Mouse (Mus musculus) ES-CJ7 (cell line): Measurements from ENCODE around the gene Sgsm2.
A peak's percentile ranks its signal among the peaks of the same experiment; 100 is the strongest.

Source experiments
- DNase-seq: peaks from one replicate; pipeline ENCODE4 v3.0.0; 2011; ENCODE audit warnings: low read depth, low spot score

The Sgsm2 gene

GRCm38 (mm10) chr11:74883098-74883497 lies 13.8 kb downstream of the Sgsm2 start:
- no peak for DNase-seq

- no peak for DNase-seq
Measured at GRCm38 (mm10) chr11:74881979-74882378, 14.9 kb downstream of the Sgsm2 start.

- DNase-seq = no peak
Measured at GRCm38 (mm10) chr11:74880999-74881398, 15.9 kb downstream of the Sgsm2 start.

- DNase-seq = peak; percentile 85
Measured at GRCm38 (mm10) chr11:74876801-74877200, 20.1 kb downstream of the Sgsm2 start.

GRCm38 (mm10) chr11:74874630-74875029 lies 22.2 kb downstream of the Sgsm2 start:
- DNase-seq = peak; percentile 33

- DNase-seq = no peak
Measured at GRCm38 (mm10) chr11:74870991-74871622, 25.8 kb downstream of the Sgsm2 start.

- DNase-seq = no peak
Measured at GRCm38 (mm10) chr11:74870544-74870943, 26.3 kb downstream of the Sgsm2 start.

GRCm38 (mm10) chr11:74869603-74870002 lies 27.3 kb downstream of the Sgsm2 start:
- DNase-seq = no peak

- DNase-seq = no peak
Measured at GRCm38 (mm10) chr11:74868046-74868760, 28.7 kb downstream of the Sgsm2 start.

- no peak for DNase-seq
Measured at GRCm38 (mm10) chr11:74867181-74867580, 29.7 kb downstream of the Sgsm2 start.

GRCm38 (mm10) chr11:74866640-74867039 lies 30.2 kb downstream of the Sgsm2 start:
- DNase-seq = no peak

GRCm38 (mm10) chr11:74865252-74865651 lies 31.6 kb downstream of the Sgsm2 start:
- DNase-seq = no peak

- DNase-seq = no peak
Measured at GRCm38 (mm10) chr11:74864421-74864820, 32.4 kb downstream of the Sgsm2 start.

- no peak for DNase-seq
Measured at GRCm38 (mm10) chr11:74863471-74863870, 33.4 kb downstream of the Sgsm2 start.

- DNase-seq = no peak
Measured at GRCm38 (mm10) chr11:74862129-74862528, 34.7 kb downstream of the Sgsm2 start.

- DNase-seq = no peak
Measured at GRCm38 (mm10) chr11:74857756-74858155, 39.1 kb downstream of the Sgsm2 start.

- no peak for DNase-seq
Measured at GRCm38 (mm10) chr11:74850998-74851661, 45.7 kb downstream of the Sgsm2 start.

- peak; percentile 90 for DNase-seq
Measured at GRCm38 (mm10) chr11:74847919-74848521, 48.8 kb downstream of the Sgsm2 start.

- DNase-seq = peak; percentile 83
Measured at GRCm38 (mm10) chr11:74845784-74846183, 51.1 kb downstream of the Sgsm2 start.

GRCm38 (mm10) chr11:74843761-74844160 lies 53.1 kb downstream of the Sgsm2 start:
- DNase-seq = no peak

- DNase-seq = no peak
Measured at GRCm38 (mm10) chr11:74843435-74843714, 53.5 kb downstream of the Sgsm2 start.

- no peak for DNase-seq
Measured at GRCm38 (mm10) chr11:74842656-74843434, 54.0 kb downstream of the Sgsm2 start.
